Mouse (Mus musculus) midbrain, embryonic 10.5 days (tissue): ENCODE measurements at regions not wholly inside any gene's neighbourhood (a gene's known extent, or its start where the extent isn't known, plus 50 kb on each side); places are given as distances from the start of the nearest gene placed in this dataset.

Experiments
- DNase-seq: peaks from one replicate; pipeline ENCODE4 v3.0.0-alpha.2; 2017; ENCODE audit warnings: low spot score
- H3K27ac ChIP-seq: fragments of 300-500 bp; sonication (generic); replicated peaks from 2 replicates; pipeline ENCODE4 v1.5.1; 2016; ENCODE audit warnings: mild to moderate bottlenecking
- H3K27me3 ChIP-seq: fragments of 300-500 bp; sonication (generic); 2 replicates; pipeline ENCODE4 v1.6.1; 2016; ENCODE audit warnings: low read depth, mild to moderate bottlenecking; ENCODE audit not compliant: poor library complexity, severe bottlenecking
- H3K36me3 ChIP-seq: fragments of 300-500 bp; sonication (generic); 2 replicates; pipeline ENCODE4 v1.6.1; 2016; ENCODE audit warnings: mild to moderate bottlenecking, moderate library complexity
- H3K4me1 ChIP-seq: fragments of 300-500 bp; sonication (generic); 2 replicates; pipeline ENCODE4 v1.6.1; 2016
- H3K4me3 ChIP-seq: fragments of 300-500 bp; sonication (generic); 2 replicates; pipeline ENCODE4 v1.5.1; 2016; ENCODE audit warnings: mild to moderate bottlenecking, moderate library complexity
- H3K9me3 ChIP-seq: fragments of 300-500 bp; sonication (generic); replicated peaks from 2 replicates; pipeline ENCODE4 v1.6.1; 2016; ENCODE audit warnings: mild to moderate bottlenecking
- WGBS: fragments of 180-500 bp; shearing (Covaris S2); methylation state at CpG from one replicate; pipeline ENCODE4 v1.1.7; 2016; 5-methylcytosine and 5-hydroxymethylcytosine counted together

DNA sequence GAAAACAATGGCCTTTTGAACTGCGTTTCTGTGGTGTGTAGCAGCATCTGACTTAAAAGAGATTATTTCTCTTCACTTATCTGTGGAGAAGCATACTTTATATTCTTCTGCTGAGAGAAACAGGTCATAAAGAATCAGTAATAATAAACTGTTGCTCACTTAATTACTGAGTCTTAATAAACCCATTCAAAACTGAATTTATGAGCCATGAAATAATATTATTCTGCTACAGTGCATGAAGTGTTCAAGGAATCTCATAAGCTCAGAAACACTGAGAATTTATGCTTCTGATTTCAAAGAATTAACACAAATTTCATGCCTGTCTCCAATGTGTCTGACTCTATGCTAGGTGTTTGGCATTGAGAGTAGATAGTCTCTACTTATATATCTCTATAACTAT lies 597.0 kb upstream of the Slit2 start:
- no peak for DNase-seq
- H3K27ac ChIP-seq: no peak overlapping the region
- no peaks in the 10 kb centered on the region for H3K27me3 ChIP-seq
- H3K9me3 ChIP-seq: no peaks in the 10 kb centered on the region
- H3K4me1 ChIP-seq: no peaks in the 10 kb centered on the region
- WGBS: 53% methylated on average over 1 of the region's 1 CpGs
- H3K36me3 ChIP-seq: no peaks in the 10 kb centered on the region
- H3K4me3 ChIP-seq: no peak overlapping the region

DNA sequence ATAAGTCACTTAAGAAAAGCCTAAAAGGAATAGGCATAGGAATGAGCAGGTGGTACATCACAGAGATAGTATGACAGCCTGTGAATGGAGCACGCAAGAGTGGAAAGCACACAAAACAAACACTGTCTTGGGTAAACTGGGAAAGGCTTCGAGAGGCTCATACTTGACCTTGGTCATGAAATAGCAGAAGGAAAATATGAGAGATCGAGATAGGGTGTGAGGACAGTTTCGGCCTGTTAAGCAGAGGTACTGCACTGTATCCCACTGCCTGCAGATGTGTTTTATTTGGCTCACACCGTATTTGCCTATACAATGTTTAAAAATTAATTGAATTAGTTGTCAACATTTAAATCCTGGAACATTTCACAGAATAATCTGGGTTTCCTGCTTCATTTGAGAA lies 596.2 kb upstream of the Slit2 start:
- Histone ChIP-seq H3K27ac (no peak overlapping the region), H3K4me1 (no peaks in the 10 kb centered on the region), H3K27me3 (no peaks in the 10 kb centered on the region), H3K36me3 (no peaks in the 10 kb centered on the region), H3K4me3 (no peak overlapping the region), H3K9me3 (no peaks in the 10 kb centered on the region)
- DNase-seq: no peak
- WGBS: 87% methylated on average over 5 of the region's 5 CpGs

GRCm38 (mm10) chr5:47390735-47391134 lies 592.2 kb upstream of the Slit2 start:
- no peak for DNase-seq
- Histone ChIP-seq H3K36me3 (no peaks in the 10 kb centered on the region), H3K27me3 (no peaks in the 10 kb centered on the region), H3K4me1 (no peaks in the 10 kb centered on the region), H3K27ac (no peak overlapping the region), H3K9me3 (no peaks in the 10 kb centered on the region), H3K4me3 (no peak overlapping the region)
- WGBS: 80% methylated on average over 2 of the region's 2 CpGs

- no peaks in the 10 kb centered on the region for H3K36me3 ChIP-seq
- no peaks in the 10 kb centered on the region for H3K4me1 ChIP-seq
- no peaks in the 10 kb centered on the region for H3K27me3 ChIP-seq
- 83% methylated on average over 9 of the region's 9 CpGs for WGBS
- H3K27ac ChIP-seq: no peak overlapping the region
- no peak for DNase-seq
- no peak overlapping the region for H3K4me3 ChIP-seq
- no peaks in the 10 kb centered on the region for H3K9me3 ChIP-seq
Observed at GRCm38 (mm10) chr5:47396874-47397273, 586.1 kb upstream of the Slit2 start.

DNA sequence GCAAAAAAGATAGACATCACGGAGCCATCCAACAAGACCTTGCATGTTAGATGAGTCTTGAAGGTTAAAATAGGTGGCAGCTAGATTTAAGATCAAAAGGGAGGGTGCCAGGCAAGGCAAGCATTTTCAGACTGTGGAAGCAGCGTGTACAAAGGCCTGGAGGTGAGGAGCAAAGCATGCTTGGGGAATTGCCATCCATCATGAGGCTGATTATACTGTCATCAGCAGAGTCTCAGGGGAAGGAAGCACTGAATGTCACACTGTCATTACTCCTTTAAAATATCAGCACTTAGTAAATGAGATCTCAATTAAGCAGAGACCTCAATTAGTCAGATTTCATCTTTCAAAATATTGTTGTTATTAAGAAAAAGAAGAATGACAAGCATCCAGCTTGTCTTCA lies 561.0 kb upstream of the Slit2 start:
- H3K4me3 ChIP-seq: no peak overlapping the region
- 85% methylated on average over 2 of the region's 2 CpGs for WGBS
- no peaks in the 10 kb centered on the region for H3K9me3 ChIP-seq
- no peaks in the 10 kb centered on the region for H3K36me3 ChIP-seq
- H3K4me1 ChIP-seq: peaks cover 16% of the 10 kb centered on the region
- H3K27me3 ChIP-seq: no peaks in the 10 kb centered on the region
- no peak overlapping the region for H3K27ac ChIP-seq
- no peak for DNase-seq

DNA sequence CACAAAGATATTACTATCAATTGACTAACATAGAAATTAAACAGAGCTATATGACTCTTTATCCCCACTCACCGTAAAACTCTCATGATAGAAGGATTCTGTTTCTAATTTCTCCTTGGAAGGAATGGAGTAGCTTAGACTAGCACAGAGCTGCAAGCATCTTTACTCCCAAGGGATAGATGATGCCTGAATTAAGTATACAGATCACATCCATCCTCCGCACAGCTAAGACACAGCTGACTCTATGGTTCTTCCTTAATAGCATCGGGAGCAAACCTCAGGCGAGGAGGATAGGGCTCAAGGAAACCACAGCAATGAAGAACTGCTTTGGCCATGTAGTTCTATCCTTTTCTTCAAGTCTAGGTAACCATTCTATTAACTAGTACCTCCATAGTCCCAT lies 556.9 kb upstream of the Slit2 start:
- Histone ChIP-seq H3K4me3 (no peak overlapping the region), H3K4me1 (peaks cover 16% of the 10 kb centered on the region), H3K9me3 (no peaks in the 10 kb centered on the region), H3K36me3 (no peaks in the 10 kb centered on the region), H3K27me3 (no peaks in the 10 kb centered on the region), H3K27ac (no peak overlapping the region)
- DNase-seq: no peak
- WGBS: 91% methylated on average over 4 of the region's 4 CpGs

DNA sequence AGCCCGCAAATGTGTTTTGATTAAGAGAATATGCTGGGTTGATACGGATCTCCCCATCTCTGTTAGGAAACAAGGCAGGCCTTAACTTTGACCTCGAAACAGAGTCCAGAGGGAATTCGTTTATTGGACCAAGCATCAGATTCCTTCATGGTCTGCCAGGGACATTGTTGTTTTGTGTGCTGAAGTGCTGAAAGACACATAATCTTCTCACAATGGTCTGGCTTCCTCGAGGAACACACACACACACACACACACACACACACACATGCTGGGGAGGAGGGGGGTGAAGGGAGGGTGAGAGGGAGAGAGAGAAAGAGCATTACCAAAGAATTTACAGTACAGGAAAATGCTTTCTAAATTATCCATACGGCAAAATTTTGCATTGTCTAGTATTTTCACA lies 556.5 kb upstream of the Slit2 start:
- no peak overlapping the region for H3K4me3 ChIP-seq
- no peak overlapping the region for H3K27ac ChIP-seq
- DNase-seq: peak; percentile 22
- no peaks in the 10 kb centered on the region for H3K9me3 ChIP-seq
- 65% methylated on average over 6 of the region's 6 CpGs for WGBS
- H3K27me3 ChIP-seq: no peaks in the 10 kb centered on the region
- H3K36me3 ChIP-seq: no peaks in the 10 kb centered on the region
- H3K4me1 ChIP-seq: peaks cover 18% of the 10 kb centered on the region

GRCm38 (mm10) chr5:47429217-47430172 lies 553.4 kb upstream of the Slit2 start:
- no peak overlapping the region for H3K27ac ChIP-seq
- no peaks in the 10 kb centered on the region for H3K27me3 ChIP-seq
- DNase-seq: no peak
- 80% methylated on average over 10 of the region's 10 CpGs for WGBS
- no peaks in the 10 kb centered on the region for H3K9me3 ChIP-seq
- H3K4me3 ChIP-seq: no peak overlapping the region
- no peaks in the 10 kb centered on the region for H3K36me3 ChIP-seq
- H3K4me1 ChIP-seq: peaks cover 21% of the 10 kb centered on the region

- H3K9me3 ChIP-seq: no peaks in the 10 kb centered on the region
- no peaks in the 10 kb centered on the region for H3K27me3 ChIP-seq
- WGBS: 18% methylated on average over 5 of the region's 5 CpGs
- no peaks in the 10 kb centered on the region for H3K36me3 ChIP-seq
- H3K4me3 ChIP-seq: no peak overlapping the region
- peaks cover 11% of the 10 kb centered on the region for H3K4me1 ChIP-seq
- peak; percentile 41 for DNase-seq
- 0 out of 2 replicates have a peak overlapping the region, but pooled peaks have one; percentile 55 for H3K27ac ChIP-seq
Observed at GRCm38 (mm10) chr5:47431599-47432328, 551.2 kb upstream of the Slit2 start.

- no peaks in the 10 kb centered on the region for H3K9me3 ChIP-seq
- H3K4me1 ChIP-seq: peaks cover 9% of the 10 kb centered on the region
- DNase-seq: no peak
- H3K27me3 ChIP-seq: no peaks in the 10 kb centered on the region
- H3K36me3 ChIP-seq: no peaks in the 10 kb centered on the region
- 88% methylated on average over 3 of the region's 3 CpGs for WGBS
- no peak overlapping the region for H3K4me3 ChIP-seq
- H3K27ac ChIP-seq: no peak overlapping the region
Observed at GRCm38 (mm10) chr5:47436455-47436854, 546.5 kb upstream of the Slit2 start.

DNA sequence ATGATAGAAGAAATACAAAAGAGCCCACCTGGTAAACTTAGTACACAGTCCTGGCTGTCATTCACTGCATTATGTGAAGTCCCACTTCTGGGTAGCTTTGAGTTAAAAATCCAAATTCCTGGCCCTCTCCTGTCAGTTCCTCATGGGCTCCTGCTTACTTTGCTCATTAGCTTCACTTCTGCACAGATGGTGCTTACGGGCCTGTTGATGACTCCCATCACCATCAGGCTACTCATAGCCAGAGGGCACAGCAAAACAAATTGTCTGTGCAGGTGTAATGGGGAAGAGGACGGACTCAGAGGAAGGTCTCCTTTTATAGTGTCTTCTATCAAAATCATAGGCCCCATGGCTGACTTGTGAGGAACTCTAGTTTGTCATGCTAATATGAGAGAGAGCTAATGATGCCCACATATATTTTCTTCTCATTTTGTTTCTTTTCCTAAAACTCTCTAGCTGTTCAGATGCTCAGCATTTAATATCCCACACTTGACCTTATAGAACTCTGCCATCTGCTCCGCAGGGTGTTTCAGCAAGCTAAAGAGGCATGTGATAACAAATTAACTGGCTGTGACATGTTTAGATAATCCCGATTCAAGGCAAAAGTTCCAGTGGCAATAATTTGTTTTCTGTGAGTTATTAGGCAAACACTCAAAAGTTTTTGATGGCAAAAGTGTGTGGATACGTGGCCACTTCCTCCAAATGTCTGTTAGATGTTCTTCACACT lies 536.5 kb upstream of the Slit2 start:
- H3K4me3 ChIP-seq: no peak overlapping the region
- no peaks in the 10 kb centered on the region for H3K36me3 ChIP-seq
- WGBS: 84% methylated on average over 5 of the region's 5 CpGs
- DNase-seq: no peak
- no peaks in the 10 kb centered on the region for H3K9me3 ChIP-seq
- no peak overlapping the region for H3K27ac ChIP-seq
- no peaks in the 10 kb centered on the region for H3K4me1 ChIP-seq
- no peaks in the 10 kb centered on the region for H3K27me3 ChIP-seq

GRCm38 (mm10) chr5:47464848-47465247 lies 518.1 kb upstream of the Slit2 start:
- no peaks in the 10 kb centered on the region for H3K36me3 ChIP-seq
- DNase-seq: no peak
- no peak overlapping the region for H3K27ac ChIP-seq
- no peaks in the 10 kb centered on the region for H3K27me3 ChIP-seq
- WGBS: 90% methylated on average over 4 of the region's 4 CpGs
- no peaks in the 10 kb centered on the region for H3K4me1 ChIP-seq
- H3K4me3 ChIP-seq: no peak overlapping the region
- no peaks in the 10 kb centered on the region for H3K9me3 ChIP-seq
